Mouse (Mus musculus) thymus, adult 2 months (tissue): ENCODE data around the gene Ackr3.

Experiments
- CTCF ChIP-seq: fragments of 200-500 bp; IDR thresholded peaks from 2 replicates; pipeline ENCODE4 v1.5.1; 2012; ENCODE audit warnings: mild to moderate bottlenecking, control low read depth, low read length, moderate library complexity, borderline replicate concordance; ENCODE audit not compliant: control insufficient read depth, poor library complexity, insufficient read depth; ENCODE audit errors: extremely low read depth
- POLR2A ChIP-seq: fragments of 200-500 bp; IDR thresholded peaks from 2 replicates; pipeline ENCODE4 v1.6.1; 2012; ENCODE audit warnings: mild to moderate bottlenecking, low read length, control low read depth, moderate library complexity; ENCODE audit not compliant: control insufficient read depth, poor library complexity, insufficient read depth; ENCODE audit errors: extremely low read depth

DNA sequence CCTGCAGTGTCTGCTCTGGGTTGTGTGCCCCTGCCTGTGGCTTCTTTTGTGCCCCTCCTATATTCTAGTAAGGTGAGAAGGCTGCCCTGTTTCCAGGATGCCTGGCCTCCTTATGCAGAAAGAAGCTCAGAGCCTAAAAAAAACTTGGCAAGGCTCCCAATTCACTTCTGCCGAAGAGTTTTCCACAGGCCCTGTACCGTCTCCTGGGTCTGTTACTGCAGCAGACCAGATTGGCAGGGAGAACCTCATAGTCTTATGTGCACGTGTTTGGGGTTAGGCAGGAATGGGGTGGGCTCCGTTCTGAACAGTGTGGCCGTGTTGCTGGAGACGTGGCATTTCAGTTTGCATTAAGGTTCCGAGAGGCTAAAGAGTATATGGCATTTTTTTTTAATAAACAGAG lies 27.6 kb upstream of the Ackr3 start:
- no peak for TF ChIP-seq POLR2A
- TF ChIP-seq CTCF = no peak
